Mouse (Mus musculus): ENCODE results near the gene Hivep3.

The Hivep3 gene

DNA sequence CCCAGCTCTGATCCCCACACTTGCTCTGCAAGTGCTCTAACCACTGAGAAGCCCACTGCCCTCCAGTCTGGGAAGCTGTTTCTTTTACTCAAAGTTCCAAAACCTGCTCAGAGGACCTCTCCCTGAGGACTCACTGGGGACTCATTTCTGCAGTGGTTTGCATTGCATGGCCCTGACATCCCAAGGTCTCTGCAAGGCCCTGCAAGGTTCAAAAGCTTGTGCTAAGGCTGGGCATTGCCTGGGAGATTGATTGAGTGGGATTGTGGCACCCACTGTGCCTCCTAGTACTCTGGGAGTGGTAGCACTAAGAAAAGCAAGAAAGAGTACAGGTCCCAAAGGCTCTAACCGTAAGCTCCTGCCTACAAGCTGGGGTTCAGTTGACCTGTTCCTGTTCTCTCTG, 279.3 kb downstream of the Hivep3 start:
- no peak for DNase-seq (ENCODE audit: low read depth, low spot score)

- no peak for DNase-seq (ENCODE audit: low read depth, low spot score)
Measured at GRCm38 (mm10) chr4:120018426-120018825, 284.8 kb downstream of the Hivep3 start.

GRCm38 (mm10) chr4:120022392-120022791, 288.8 kb downstream of the Hivep3 start:
- no peak for DNase-seq (ENCODE audit: low read depth, low spot score)

GRCm38 (mm10) chr4:120023221-120023840, 289.7 kb downstream of the Hivep3 start:
- no peak for DNase-seq (ENCODE audit: low read depth, low spot score)

DNA sequence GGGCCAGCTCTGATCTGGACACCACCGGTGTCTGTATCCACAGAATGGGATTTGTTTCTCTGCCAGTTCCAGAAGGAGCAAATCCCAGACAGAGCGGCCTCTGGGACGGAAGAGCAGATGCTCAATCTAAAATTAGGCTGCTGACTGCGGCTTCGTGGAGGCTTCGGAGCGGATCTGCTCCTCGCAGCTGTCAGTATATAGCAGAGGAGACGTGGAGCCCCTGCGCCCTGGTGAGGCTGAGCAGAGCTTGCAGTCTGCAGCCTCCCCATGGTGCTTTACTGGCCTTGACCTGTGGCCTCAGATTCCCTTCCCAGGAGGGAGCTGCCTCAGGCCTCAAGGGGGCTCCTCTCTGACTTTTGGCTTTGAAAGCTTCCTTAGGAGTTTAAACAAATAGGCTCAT, 290.5 kb downstream of the Hivep3 start:
- DNase-seq (ENCODE audit: low read depth, low spot score) = no peak

DNA sequence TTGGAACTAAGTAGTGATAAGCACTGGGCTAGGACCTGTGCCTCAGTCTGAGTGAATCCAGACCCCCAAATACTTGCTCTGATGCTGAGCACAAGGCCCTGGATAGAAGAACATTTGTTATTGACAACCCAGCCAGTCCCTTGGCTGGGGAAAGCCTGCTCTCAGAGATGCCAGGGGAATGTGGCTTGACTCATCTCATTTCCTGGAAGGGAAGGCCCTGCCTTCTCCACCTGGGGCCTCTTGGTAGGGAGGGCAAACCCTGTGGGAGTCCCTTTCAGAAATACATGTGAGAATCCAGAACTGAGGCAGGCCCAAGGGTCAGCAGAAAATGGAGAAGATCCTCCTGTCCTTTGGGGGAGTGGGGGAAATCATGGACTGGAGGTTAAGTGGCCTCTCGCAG, 294.1 kb downstream of the Hivep3 start:
- DNase-seq (ENCODE audit: low read depth, low spot score) = no peak

GRCm38 (mm10) chr4:120029937-120030336, 296.4 kb downstream of the Hivep3 start:
- no peak for DNase-seq (ENCODE audit: low read depth, low spot score)

GRCm38 (mm10) chr4:120032320-120032983, 298.9 kb downstream of the Hivep3 start:
- peak; percentile 29 for DNase-seq (ENCODE audit: low read depth, low spot score)

GRCm38 (mm10) chr4:120032984-120033355, 299.4 kb downstream of the Hivep3 start:
- DNase-seq (ENCODE audit: low read depth, low spot score) = no peak

DNA sequence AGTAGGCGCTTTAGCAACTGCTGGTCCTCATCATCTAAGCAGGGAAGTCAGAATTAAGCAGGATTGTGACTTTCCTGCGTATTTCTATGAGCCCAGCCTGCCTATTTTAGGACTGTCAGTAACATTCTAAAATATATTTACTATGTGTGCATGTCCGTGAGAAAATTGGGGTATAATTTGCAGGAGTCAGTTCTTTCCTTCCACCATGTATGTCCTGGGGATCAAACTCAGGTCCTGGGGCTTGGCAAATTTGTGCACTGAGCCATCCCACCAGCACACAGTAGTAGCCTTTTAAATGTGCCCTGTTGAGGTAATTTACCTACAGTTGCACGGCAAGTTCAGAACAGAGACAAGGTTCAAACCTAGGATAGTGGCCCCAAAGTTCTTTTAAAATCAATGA, 302.7 kb downstream of the Hivep3 start:
- no peak for DNase-seq (ENCODE audit: low read depth, low spot score)

DNA sequence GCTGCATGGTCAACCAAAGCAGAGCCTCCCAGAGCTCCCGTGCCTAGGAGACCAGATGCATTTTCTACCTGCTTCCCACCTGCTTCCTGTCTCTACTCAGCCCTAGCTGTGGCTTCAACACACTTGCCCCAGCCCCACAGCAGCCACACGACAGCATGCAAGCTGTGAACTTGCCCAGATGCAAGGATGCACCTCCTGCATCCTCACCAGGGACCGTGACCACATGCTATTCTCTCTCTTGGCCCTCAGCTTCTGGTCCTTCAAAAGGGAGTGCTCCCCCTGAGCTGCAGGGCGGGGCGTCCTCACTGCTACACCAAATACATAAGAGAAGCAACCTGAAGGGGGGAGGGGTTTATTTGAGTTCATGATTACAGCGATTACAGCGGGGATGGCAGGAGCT, 303.4 kb downstream of the Hivep3 start:
- DNase-seq (ENCODE audit: low read depth, low spot score) = no peak

GRCm38 (mm10) chr4:120041520-120041919, 307.9 kb downstream of the Hivep3 start:
- DNase-seq (ENCODE audit: low read depth, low spot score) = no peak

DNA sequence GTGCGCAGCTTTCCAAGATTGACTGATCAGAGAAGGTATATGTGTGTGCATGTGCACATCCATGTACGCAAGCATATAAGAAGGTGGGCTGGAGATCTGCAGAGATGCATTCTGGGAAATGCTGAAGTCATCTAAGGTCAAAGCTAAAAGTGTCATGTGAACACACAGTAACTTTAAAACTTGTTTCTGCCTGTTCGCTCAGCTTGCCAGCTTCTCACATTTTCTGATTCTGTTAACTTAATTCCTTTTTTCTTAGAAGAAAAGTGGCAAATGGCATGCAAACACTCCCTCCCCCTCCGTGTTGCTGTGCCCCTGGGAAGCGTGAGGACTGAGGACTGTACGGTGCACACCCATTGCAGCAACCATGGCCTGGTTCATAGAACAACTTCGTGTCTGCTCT, 308.9 kb downstream of the Hivep3 start:
- DNase-seq (ENCODE audit: low read depth, low spot score) = no peak

DNA sequence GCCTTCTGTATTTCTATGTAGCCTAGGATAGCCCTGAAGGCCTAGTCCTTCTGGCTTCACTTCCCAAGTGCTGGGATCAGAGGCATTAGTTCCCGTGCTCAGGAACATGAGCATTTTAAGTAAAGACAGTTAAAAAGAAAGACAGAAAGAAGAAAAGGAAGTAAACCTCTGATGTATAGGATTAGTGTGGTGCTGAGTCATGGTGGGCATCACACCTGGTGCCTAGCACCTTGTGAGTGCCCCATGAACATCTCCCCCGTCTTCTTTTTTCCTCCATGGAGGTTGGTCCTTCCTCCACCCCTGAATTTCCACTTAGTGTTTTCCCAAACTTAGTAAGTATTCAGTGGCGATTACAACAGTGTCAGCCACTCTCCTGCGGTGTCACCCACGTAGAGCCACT, 311.0 kb downstream of the Hivep3 start:
- no peak for DNase-seq (ENCODE audit: low read depth, low spot score)

DNA sequence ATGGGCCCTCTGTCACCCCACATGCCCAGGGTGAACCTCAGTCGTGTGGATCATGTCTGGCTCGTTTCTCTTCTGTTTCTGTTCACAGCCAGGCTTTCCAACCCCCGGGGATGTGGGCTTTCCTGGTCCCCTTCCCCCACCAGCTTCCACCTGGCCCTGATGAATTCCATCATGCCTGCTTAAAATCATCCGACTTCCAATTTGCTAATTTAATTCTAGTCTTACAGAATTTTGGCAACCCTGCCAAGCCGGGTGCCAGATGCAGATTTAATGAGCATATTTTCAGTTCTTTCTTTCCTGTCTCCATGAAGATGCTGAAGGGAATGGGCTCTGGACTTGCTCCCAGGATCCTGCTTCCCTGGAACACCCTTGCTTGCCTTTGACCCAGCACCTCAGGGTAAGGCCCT, 311.6 kb downstream of the Hivep3 start:
- DNase-seq (ENCODE audit: low read depth, low spot score) = no peak

DNA sequence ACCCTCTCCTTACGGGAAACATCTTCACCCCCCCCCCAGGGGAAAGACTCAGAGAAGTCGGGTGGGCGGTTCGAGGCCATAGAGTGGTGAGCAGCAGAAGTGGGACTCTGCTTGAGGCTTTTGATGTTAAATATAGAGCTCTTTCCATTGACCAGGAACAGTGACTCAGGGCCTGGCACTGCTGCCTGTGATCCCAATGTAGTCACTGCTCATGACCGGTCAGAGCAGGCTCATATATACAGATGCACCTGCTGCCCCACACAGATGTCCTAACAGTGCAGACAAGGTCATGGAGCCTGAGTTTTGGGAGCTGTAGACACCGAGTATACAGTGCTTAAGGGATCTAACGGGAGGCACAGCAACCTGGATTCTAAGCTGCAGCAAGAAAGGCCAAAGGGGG, 312.3 kb downstream of the Hivep3 start:
- DNase-seq (ENCODE audit: low read depth, low spot score) = no peak

DNA sequence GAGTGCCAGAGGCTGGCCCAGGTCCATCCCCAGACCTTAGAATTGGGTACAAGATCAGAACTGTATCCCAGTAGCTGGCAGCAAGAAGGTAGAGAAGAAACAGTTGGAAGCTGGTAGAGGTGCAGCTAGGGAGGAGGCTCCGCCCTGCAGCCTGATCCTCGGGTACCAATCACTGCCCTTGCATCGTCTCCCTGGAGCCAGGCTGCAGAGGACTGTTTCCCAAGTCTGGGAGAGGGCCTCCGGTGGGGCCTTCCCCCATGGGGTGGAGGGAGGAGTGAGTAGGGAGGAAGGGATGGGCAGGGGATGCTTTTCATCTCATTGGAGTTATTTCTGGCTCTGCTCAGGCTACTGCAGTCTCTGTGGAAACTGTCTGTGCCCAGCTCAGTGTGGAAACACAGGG, 313.5 kb downstream of the Hivep3 start:
- DNase-seq (ENCODE audit: low read depth, low spot score) = no peak

GRCm38 (mm10) chr4:120048274-120048673, 314.7 kb downstream of the Hivep3 start:
- DNase-seq (ENCODE audit: low read depth, low spot score) = no peak

- no peak for DNase-seq (ENCODE audit: low read depth, low spot score)
Measured at GRCm38 (mm10) chr4:120049857-120050256, 316.3 kb downstream of the Hivep3 start.

- DNase-seq (ENCODE audit: low read depth, low spot score) = no peak
Measured at GRCm38 (mm10) chr4:120052481-120052880, 318.9 kb downstream of the Hivep3 start.

DNA sequence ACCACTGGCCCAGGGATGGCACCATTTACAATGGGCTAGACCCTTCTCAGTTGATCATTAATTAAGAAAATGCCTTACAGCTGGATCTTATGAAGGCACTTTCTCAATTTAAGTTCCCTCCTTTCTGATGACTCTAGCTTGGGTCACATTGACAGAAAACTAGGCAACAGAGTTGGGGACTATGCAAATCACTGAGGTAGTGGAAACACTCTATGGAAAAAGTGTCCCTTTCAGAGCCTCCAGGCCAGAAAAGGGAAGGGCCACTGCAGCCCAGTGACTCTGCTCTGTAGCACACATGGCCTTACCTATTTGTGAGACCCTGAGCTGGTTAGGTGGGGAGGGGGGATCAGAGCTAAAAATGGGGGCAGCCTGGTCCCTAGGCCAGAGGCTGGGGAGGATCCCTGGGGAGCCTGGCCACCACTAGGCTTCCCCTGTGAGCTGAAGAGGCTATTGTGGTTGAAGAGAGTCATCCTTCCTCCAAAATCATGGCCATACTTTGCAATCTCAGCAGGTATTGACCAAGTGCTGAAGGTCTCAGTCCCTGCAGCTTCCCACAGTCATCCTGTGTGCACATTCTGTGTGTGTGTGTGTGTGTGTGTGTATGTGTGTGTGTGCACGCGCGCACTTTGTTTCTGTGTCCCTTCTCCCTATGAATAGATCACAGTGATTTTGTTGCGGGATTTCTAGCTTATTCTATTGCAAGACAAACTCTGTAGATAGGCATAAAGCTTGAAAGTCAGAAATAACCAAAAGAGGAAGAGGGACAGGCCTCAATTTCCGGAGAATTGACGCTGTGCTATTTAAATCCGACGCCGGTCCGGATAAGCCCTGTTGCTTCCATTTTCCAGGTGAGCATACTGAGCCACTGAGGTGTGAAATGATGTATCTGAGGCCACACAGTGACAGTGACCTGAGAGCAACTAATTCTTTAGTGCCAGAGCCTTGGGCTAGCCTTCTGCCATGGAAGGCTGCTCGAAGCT, 319.7 kb downstream of the Hivep3 start:
- no peak for DNase-seq (ENCODE audit: low read depth, low spot score)

- no peak for DNase-seq (ENCODE audit: low read depth, low spot score)
Measured at GRCm38 (mm10) chr4:120054145-120054544, 320.6 kb downstream of the Hivep3 start.

DNA sequence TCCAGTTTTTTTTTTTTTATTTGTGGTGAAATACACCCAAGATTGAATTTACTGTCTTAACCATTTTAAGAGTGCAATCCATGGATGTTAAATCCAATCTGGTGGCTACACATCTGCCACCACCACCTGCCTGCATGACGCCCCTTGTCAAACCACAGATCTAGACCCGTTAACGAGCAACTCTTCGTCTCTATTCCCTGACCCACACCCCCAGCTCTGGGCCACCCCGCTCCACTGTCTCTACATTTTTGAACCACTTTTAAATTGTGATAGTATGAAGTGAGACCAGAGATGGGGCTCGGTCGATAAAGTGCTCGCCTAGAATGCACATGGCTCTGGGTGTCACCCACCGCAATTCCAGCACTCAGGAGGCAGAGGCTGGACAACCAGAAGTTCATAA, 322.9 kb downstream of the Hivep3 start:
- DNase-seq (ENCODE audit: low read depth, low spot score) = no peak
